Mouse (Mus musculus) heart, embryonic 13.5 days (tissue): ENCODE measurements around the gene Krtap5-4. TPM values are rescaled to one million over a fixed set of nuclear protein-coding genes. Genes with fewer than 3 reads are reported as not detected.
"Not testable (repeated sequence)": the region's sequence is repeated elsewhere in the genome, so short reads cannot be mapped to it uniquely, and the experiment has no call there.

ENCODE experiments used
- ATAC-seq: fragments of 200-750 bp; cut with Nextera tagmentation; 2 replicates; pipeline ENCODE4 v1.8.0; 2017; ENCODE audit warnings: moderate TSS enrichment; ENCODE audit not compliant: insufficient number of reproducible peaks, low FRiP score, low TSS enrichment; ENCODE audit errors: extremely low read depth
- H3K27ac ChIP-seq: fragments of 300-500 bp; sonication (generic); replicated peaks from 2 replicates; pipeline ENCODE4 v1.5.1; 2015; ENCODE audit warnings: moderate library complexity, mild to moderate bottlenecking, inconsistent platforms
- H3K27me3 ChIP-seq: fragments of 300-500 bp; sonication (generic); replicated peaks from 2 replicates; pipeline ENCODE4 v1.6.1; 2015; ENCODE audit warnings: mild to moderate bottlenecking, inconsistent platforms
- H3K36me3 ChIP-seq: fragments of 300-500 bp; sonication (generic); 2 replicates; pipeline ENCODE4 v1.6.1; 2015; ENCODE audit warnings: mild to moderate bottlenecking, inconsistent platforms
- H3K4me1 ChIP-seq: fragments of 300-500 bp; sonication (generic); 2 replicates; pipeline ENCODE4 v1.6.1; 2015; ENCODE audit warnings: inconsistent platforms
- H3K4me2 ChIP-seq: fragments of 300-500 bp; sonication (generic); 2 replicates; pipeline ENCODE4 v1.6.1; 2015; ENCODE audit warnings: inconsistent platforms, mild to moderate bottlenecking, moderate library complexity
- H3K4me3 ChIP-seq: fragments of 300-500 bp; sonication (generic); 2 replicates; pipeline ENCODE4 v1.5.1; 2015; ENCODE audit warnings: moderate library complexity, mild to moderate bottlenecking, inconsistent platforms
- H3K9ac ChIP-seq: fragments of 300-500 bp; sonication (generic); 2 replicates; pipeline ENCODE4 v1.6.1; 2015; ENCODE audit warnings: inconsistent platforms, mild to moderate bottlenecking, moderate library complexity
- H3K9me3 ChIP-seq: fragments of 300-500 bp; sonication (generic); 2 replicates; pipeline ENCODE4 v1.6.1; 2016; ENCODE audit warnings: inconsistent platforms
- WGBS: fragments of 180-500 bp; shearing (Covaris S2); methylation state at CpG from one replicate; pipeline ENCODE4 v1.1.7; 2015; ENCODE audit warnings: mixed read lengths; 5-methylcytosine and 5-hydroxymethylcytosine counted together
- polyA plus RNA-seq: library from polyadenylated mRNA; unstranded; fragments of >200 nt; fragmentation: Nextera tagmentation; extraction: Ambion mirVana; gene quantifications from 2 replicates; pipeline ENCODE4 v1.2.1, GENCODE M21; 2015

Krtap5-4 gene
- polyA plus RNA-seq, 1 experiment from 2014 or later = not detected

DNA sequence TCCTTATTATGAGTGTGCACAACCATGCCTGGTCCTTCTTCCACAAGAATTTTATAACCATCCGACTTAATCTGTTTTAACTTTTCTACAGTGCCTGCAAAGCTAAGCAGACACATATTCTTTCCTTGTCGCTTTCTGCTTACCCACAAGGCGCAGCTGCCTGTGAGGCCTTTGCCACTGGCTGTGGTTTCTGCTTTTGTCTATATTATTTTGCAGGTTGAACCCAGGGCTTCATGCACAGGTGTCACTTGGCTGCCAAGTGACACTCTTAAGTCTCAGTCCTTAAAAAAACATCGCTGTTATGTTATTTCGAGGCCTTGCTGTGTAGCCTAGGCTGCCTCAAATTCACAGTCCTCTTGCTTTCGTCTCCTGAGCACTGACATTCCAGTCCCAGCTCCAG, 19.3 kb downstream of the Krtap5-4 start:
- H3K27ac ChIP-seq = 0 out of 2 replicates have a peak overlapping the region, but pooled peaks have one; percentile 14
- H3K27me3 ChIP-seq = no peaks in the 10 kb centered on the region
- H3K36me3 ChIP-seq = no peaks in the 10 kb centered on the region
- WGBS = 81% methylated on average over 6 of the region's 6 CpGs
- ATAC-seq = no peak
- H3K9me3 ChIP-seq = no peaks in the 10 kb centered on the region
- no peak overlapping the region for H3K4me2 ChIP-seq
- H3K4me3 ChIP-seq = no peak overlapping the region
- peaks cover 54% of the 10 kb centered on the region for H3K4me1 ChIP-seq
- no peak overlapping the region for H3K9ac ChIP-seq

DNA sequence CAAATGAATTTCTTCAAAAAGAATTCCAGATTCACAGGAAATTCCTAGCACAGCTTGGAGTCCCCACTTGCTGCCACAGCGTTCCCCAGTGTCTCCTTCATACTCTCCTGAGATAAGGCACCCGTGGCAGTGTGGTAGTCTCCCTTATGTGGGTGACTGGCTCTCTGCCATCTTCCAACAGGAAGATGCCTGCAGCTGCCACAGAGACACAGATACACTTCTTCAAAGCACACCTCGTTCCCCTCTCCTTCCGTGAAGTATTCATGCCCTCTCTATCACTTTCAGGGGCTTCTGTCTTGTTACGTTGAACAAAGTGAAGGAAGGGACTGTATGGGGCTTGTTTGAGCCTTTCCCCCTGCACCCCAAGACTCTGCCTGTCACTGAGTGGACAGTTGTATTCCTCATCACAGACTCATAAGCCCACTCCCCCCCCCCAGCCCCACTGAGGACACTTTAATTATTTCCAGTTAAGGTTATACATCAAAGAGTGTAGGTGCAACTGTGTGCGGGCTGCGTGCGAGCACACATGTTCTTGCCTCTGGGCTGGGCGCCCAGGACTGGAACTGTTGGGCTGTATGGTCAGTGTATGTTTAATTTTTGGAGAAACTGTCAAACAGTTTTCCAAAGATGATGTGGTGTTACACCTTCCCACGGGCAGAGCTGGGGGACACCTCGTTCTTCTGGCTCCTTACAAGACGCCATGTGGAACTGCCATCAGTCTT, 20.2 kb downstream of the Krtap5-4 start:
- H3K27ac ChIP-seq = 0 out of 2 replicates have a peak overlapping the region, but pooled peaks have one; percentile 28
- H3K4me2 ChIP-seq = no peak overlapping the region
- 70% methylated on average over 12 of the region's 12 CpGs for WGBS
- H3K4me3 ChIP-seq = no peak overlapping the region
- no peaks in the 10 kb centered on the region for H3K36me3 ChIP-seq
- H3K4me1 ChIP-seq = peaks cover 52% of the 10 kb centered on the region
- no peaks in the 10 kb centered on the region for H3K9me3 ChIP-seq
- H3K9ac ChIP-seq = no peak overlapping the region; the same call in 1 of the 2 replicates
- no peak for ATAC-seq
- H3K27me3 ChIP-seq = no peaks in the 10 kb centered on the region

DNA sequence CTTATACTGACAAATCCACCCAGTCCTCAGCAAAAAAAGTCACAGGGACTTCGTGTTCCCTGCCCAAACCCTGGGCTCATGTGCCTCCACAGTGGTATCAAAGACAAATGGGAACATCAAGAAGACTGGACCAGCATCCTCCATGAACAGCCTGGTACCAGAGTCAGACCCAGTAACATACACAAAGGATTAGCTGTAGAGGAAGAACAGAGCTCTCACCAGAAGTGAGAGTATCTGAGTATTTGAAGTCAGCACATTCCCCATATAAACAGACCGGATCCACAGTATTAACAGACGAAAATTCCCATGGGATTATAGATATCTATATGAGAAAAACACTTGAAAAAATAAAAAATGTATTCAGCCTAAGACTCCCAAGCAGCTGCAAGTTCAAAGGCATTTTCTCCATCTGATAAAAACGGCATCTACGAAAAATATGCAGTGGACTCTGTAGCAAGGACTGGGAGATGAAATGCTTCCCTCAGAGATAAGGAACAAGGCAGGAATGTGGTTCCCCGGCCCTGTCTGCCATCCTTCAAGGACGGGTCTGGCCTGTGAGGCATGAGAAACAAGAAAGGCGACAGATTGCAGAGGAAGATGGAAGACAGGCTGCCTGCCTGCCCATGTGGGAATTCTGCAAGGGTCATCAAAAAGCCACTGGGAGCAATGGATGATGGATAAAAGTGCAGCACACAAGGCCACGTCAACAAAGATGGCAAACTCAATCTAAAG, 23.5 kb downstream of the Krtap5-4 start:
- no peak for ATAC-seq
- H3K4me1 ChIP-seq = peaks cover 64% of the 10 kb centered on the region
- 22% methylated on average over 9 of the region's 9 CpGs for WGBS

DNA sequence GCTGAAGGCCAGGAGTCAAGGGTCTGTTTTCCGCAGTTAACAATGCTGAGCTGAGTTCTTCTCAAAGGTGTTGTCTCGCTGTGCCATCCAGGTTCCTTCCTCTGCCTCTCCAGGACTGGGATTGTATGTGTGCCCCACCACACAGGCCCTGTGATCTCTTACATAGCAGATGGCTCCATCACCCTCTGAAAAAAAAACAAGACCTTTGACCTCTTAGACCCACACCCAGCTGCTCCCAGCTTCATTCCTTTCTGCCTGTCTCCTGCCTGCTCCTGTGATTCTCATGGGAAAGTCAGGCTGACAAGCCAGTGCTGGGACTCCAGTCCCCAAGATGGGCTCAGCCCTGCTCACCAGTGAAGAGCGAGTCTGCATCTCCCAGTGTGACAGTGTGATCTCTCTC, 25.2 kb downstream of the Krtap5-4 start:
- Histone ChIP-seq H3K4me1 (peaks cover 59% of the 10 kb centered on the region), H3K4me3 (no peak overlapping the region), H3K36me3 (no peaks in the 10 kb centered on the region), H3K9ac (peak overlapping the region; percentile 59; the same call in 1 of the 2 replicates), H3K27me3 (no peaks in the 10 kb centered on the region), H3K4me2 (no peak overlapping the region), H3K27ac (peak overlapping the region; percentile 97), H3K9me3 (no peaks in the 10 kb centered on the region)
- WGBS = 62% methylated on average over 3 of the region's 3 CpGs
- no peak for ATAC-seq

More for the DNA sequence above, 23.5 kb downstream of the Krtap5-4 start:
- Histone ChIP-seq H3K9me3 (no peaks in the 10 kb centered on the region), H3K27ac (peak overlapping the region; percentile 97), H3K4me3 (no peak overlapping the region), H3K4me2 (no peak overlapping the region), H3K36me3 (no peaks in the 10 kb centered on the region), H3K9ac (0 out of 2 replicates have a peak overlapping the region, but pooled peaks have one; percentile 52), H3K27me3 (no peaks in the 10 kb centered on the region)

DNA sequence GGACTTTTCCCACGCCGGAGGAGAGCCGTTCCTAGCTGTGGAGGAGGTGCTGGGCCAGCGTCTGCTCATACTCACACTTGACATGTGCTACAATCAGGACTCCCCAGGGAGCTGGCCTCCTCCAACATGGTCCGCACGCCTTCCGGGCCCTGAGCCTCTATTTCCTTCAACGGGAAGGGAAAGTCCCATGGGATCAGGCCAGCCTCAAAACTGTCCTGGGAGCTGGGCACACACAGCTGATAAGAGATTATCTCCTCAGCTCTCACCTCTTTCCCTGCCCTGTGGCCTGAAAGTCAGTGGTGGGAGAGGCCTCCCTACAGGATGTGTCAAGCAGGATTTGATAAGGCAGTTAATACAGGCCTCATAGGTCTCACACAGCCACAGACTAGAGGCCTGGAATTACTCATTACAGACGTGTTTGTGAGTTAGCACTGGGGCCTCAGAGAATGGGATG, 26.9 kb downstream of the Krtap5-4 start:
- Histone ChIP-seq H3K9ac (peak overlapping the region; percentile 55), H3K4me1 (peaks cover 60% of the 10 kb centered on the region), H3K36me3 (no peaks in the 10 kb centered on the region), H3K27ac (peak overlapping the region; percentile 97), H3K27me3 (no peaks in the 10 kb centered on the region), H3K9me3 (no peaks in the 10 kb centered on the region), H3K4me3 (no peak overlapping the region), H3K4me2 (peak overlapping the region; percentile 12; the same call in 1 of the 2 replicates)
- ATAC-seq = peak; percentile 78
- 7% methylated on average over 9 of the region's 9 CpGs for WGBS

DNA sequence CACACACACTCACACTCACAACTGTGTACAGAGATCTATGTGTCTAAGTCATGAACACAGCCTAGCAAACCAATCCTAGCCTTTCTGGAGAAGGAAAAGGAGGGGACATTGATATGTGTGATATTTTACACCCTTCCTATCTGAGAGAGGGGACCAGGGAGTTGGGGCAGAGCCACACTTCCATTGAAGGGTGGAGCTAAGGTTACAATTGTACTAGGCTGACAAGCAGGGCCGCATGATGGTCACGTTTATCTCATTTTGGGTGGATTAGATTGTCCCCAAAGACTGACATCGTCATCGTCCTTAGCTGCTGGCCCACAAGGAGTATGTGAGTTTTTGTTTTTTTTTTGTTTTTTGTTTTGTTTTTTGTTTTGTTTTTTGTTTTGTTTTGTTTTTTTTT, 27.9 kb downstream of the Krtap5-4 start:
- no peaks in the 10 kb centered on the region for H3K27me3 ChIP-seq
- no peak for ATAC-seq
- no peaks in the 10 kb centered on the region for H3K9me3 ChIP-seq
- no peaks in the 10 kb centered on the region for H3K36me3 ChIP-seq
- 50% methylated on average over 4 of the region's 4 CpGs for WGBS
- peaks cover 58% of the 10 kb centered on the region for H3K4me1 ChIP-seq
- no peak overlapping the region for H3K4me3 ChIP-seq
- no peak overlapping the region for H3K4me2 ChIP-seq
- H3K27ac ChIP-seq = peak overlapping the region; percentile 97
- H3K9ac ChIP-seq = peak overlapping the region; percentile 55

DNA sequence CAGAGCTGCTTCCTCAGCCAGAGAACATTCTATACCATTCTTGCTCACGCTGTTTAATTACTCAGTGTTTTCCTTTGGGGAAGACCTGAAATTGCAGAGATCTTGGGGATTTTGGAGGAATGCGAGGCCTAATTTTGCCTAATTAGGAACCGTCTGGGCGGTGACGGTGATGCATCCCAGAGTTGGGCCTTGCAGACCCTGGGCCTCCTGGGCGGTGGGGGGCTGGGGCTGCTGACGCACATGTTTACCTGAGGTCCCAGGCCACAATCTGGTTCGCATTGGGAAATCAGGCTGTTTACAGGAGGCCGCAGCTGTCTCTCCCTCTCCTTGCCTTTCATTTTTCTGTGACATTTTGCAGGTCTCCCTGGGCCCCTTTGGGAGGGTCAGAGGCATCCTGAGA, 29.4 kb downstream of the Krtap5-4 start:
- H3K4me1 ChIP-seq = peaks cover 43% of the 10 kb centered on the region
- 65% methylated on average over 4 of the region's 9 CpGs for WGBS
- H3K4me2 ChIP-seq, ATAC-seq, H3K9ac ChIP-seq, H3K4me3 ChIP-seq, H3K36me3 ChIP-seq, H3K9me3 ChIP-seq, H3K27me3 ChIP-seq: not testable (repeated sequence)
- peak overlapping the region; percentile 44; the same call in 1 of the 2 replicates for H3K27ac ChIP-seq

DNA sequence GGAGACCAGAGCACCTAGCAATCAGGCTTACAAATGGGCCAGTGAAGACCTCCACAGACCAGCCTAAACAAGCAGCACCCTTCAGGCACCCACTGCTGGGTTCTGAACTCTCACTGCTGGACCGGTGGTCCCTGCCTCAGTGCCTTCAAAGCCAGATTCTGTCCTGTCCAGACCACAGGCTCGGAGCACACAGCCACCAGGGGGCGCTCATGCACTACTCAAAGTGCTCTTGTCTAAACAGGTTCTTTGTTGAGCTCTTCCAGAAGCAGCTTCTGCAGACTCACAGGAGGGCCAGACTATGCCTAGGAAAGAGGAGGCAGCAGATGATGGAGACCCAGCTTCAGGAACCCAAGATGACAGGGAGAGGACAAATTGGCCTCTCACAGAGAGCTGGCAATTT, 30.9 kb downstream of the Krtap5-4 start:
- H3K27me3 ChIP-seq = no peaks in the 10 kb centered on the region
- peaks cover 35% of the 10 kb centered on the region for H3K4me1 ChIP-seq
- no peak overlapping the region for H3K4me2 ChIP-seq
- H3K9me3 ChIP-seq = no peaks in the 10 kb centered on the region
- peak overlapping the region; percentile 44 for H3K27ac ChIP-seq
- H3K9ac ChIP-seq = 0 out of 2 replicates have a peak overlapping the region, but pooled peaks have one; percentile 12
- no peaks in the 10 kb centered on the region for H3K36me3 ChIP-seq
- H3K4me3 ChIP-seq = no peak overlapping the region
- ATAC-seq = peak; percentile 21; the same call in 1 of the 2 replicates
- WGBS = 2% methylated on average over 3 of the region's 3 CpGs

DNA sequence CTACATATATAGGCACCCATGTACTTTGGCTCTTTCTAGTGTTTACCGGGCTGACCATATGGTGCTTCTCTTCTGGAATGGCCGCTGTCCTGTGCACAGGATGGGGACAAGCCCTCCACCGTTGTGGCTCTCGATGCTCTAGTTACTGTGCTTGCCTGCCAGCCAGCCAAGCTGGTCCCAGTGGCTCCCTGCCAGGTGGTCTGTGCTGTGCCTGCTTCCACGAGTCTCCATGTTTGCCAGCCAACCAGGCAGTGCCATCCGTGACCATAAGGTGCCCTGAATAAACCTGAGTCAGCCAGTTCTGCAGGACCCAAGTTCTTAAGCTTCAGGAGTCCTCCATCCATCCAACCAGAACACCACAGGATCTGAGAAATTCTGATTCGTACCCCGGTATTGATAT, 31.8 kb downstream of the Krtap5-4 start:
- no peak overlapping the region for H3K4me2 ChIP-seq
- no peak overlapping the region for H3K9ac ChIP-seq
- H3K9me3 ChIP-seq = no peaks in the 10 kb centered on the region
- no peak overlapping the region for H3K27ac ChIP-seq
- ATAC-seq = no peak
- H3K4me1 ChIP-seq = peaks cover 27% of the 10 kb centered on the region
- 85% methylated on average over 8 of the region's 8 CpGs for WGBS
- no peaks in the 10 kb centered on the region for H3K36me3 ChIP-seq
- H3K27me3 ChIP-seq = no peaks in the 10 kb centered on the region
- H3K4me3 ChIP-seq = no peak overlapping the region

DNA sequence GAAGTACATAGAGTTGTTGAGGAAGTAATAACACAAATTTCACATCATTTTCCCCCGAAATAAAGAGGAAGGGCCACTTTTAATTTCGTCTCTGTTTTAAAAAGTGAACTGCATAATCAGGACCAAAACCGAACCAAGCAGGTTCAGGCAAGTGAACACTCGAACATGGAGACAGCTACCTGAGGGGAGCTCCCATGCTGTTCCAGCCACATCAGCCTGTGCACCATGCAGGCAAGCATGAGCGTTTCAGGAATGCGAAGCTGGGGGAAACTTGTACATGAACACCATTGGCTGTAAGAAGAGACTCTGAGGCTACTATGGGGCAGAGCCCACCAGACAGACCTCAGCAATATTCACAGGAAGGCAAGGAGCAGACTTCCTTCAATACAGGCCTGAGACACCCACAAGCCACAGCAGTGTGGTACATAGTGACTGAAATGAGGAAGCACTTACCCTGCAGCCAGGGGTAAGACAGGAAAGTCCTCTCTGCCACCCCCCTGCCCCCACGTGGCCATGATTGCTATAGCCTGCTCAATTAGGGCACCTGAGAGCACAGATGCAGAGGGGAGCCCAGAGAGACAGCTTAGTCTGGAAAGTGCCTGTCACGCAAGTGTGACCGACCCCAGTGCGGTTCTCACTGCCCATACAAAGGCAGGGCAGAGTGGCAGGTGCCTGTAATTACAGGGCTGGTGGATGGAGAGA, 37.1 kb downstream of the Krtap5-4 start:
- Histone ChIP-seq H3K9me3 (no peaks in the 10 kb centered on the region), H3K36me3 (no peaks in the 10 kb centered on the region), H3K4me2 (no peak overlapping the region), H3K4me3 (no peak overlapping the region), H3K4me1 (peaks cover 23% of the 10 kb centered on the region), H3K9ac (no peak overlapping the region), H3K27ac (no peak overlapping the region), H3K27me3 (no peaks in the 10 kb centered on the region)
- ATAC-seq = no peak
- WGBS = 56% methylated on average over 10 of the region's 10 CpGs
